Mouse (Mus musculus): ENCODE measurements around the gene Brix1.

Gene Brix1

GRCm38 (mm10) chr15:10460986-10461385 is 24.8 kb downstream of the Brix1 start:
- DNase-seq (ENCODE audit: low read depth, low spot score), result no peak

- no peak for DNase-seq (ENCODE audit: low read depth, low spot score)
Measured at GRCm38 (mm10) chr15:10447102-10447501, 38.6 kb downstream of the Brix1 start.

GRCm38 (mm10) chr15:10442275-10442674 is 43.5 kb downstream of the Brix1 start:
- DNase-seq (ENCODE audit: low read depth, low spot score), result no peak

GRCm38 (mm10) chr15:10441493-10441892 is 44.3 kb downstream of the Brix1 start:
- DNase-seq (ENCODE audit: low read depth, low spot score), result no peak

- DNase-seq (ENCODE audit: low read depth, low spot score), result no peak
Measured at GRCm38 (mm10) chr15:10439963-10440362, 45.8 kb downstream of the Brix1 start.

- no peak for DNase-seq (ENCODE audit: low read depth, low spot score)
Measured at GRCm38 (mm10) chr15:10436893-10437292, 48.9 kb downstream of the Brix1 start.

GRCm38 (mm10) chr15:10426545-10427266 is 59.0 kb downstream of the Brix1 start:
- no peak for DNase-seq (ENCODE audit: low read depth, low spot score)

- DNase-seq (ENCODE audit: low read depth, low spot score), result no peak
Measured at GRCm38 (mm10) chr15:10426124-10426523, 59.6 kb downstream of the Brix1 start.

All from retina, adult 2 months (tissue).